Mouse (Mus musculus): ENCODE results near the gene Prg3. TPM values are rescaled to one million over a fixed set of nuclear protein-coding genes. Genes with fewer than 3 reads are reported as not detected.

Gene Prg3
- 0.48 and 0.88 TPM in 2 replicates for polyA plus RNA-seq (2012; rRNA removed)

GRCm38 (mm10) chr2:84987930-84988329, at the start of gene Prg3:
Prg3 (plus strand) TSS chr2:84988215.
- no peak for TF ChIP-seq CTCF (IDR thresholded peaks at IDR 0.05; ENCODE audit: borderline replicate concordance, control insufficient read depth, extremely low read depth, insufficient read depth, low read length, poor library complexity)
- TF ChIP-seq POLR2A (IDR thresholded peaks at IDR 0.05; ENCODE audit: control insufficient read depth, extremely low read depth, insufficient read depth, low read length, poor library complexity), result no peak
- H3K27me3 ChIP-seq (ENCODE audit: control insufficient read depth, insufficient read depth, low read length), result no peaks in the 10 kb centered on the region
- no peak within 1 kb of the TSS for H3K4me3 ChIP-seq (ENCODE audit: control insufficient read depth, insufficient read depth, low read length)
- no peak for DNase-seq
- no peak within 1 kb of the TSS for H3K27ac ChIP-seq (ENCODE audit: control insufficient read depth, insufficient read depth, low read length)
- no peaks in the 10 kb centered on the region for H3K4me1 ChIP-seq (replicated peaks; ENCODE audit: control insufficient read depth, insufficient read depth, low read length)
- no peaks in the 10 kb centered on the region for H3K36me3 ChIP-seq (ENCODE audit: control insufficient read depth, insufficient read depth, low read length)
- WGBS, result 45% methylated on average over 1 of the region's 1 CpGs

GRCm38 (mm10) chr2:84938249-84938946, 49.6 kb upstream of the Prg3 start:
- TF ChIP-seq POLR2A (IDR thresholded peaks at IDR 0.05; ENCODE audit: control insufficient read depth, extremely low read depth, insufficient read depth, low read length, poor library complexity) (no peak), CTCF (IDR thresholded peaks at IDR 0.05; ENCODE audit: borderline replicate concordance, control insufficient read depth, extremely low read depth, insufficient read depth, low read length, poor library complexity) (no peak)
- 20% methylated on average over 5 of the region's 5 CpGs for WGBS
- peak; percentile 9 for DNase-seq
- Histone ChIP-seq H3K36me3 (ENCODE audit: control insufficient read depth, insufficient read depth, low read length) (no peaks in the 10 kb centered on the region), H3K27ac (ENCODE audit: control insufficient read depth, insufficient read depth, low read length) (no peak overlapping the region), H3K4me1 (replicated peaks; ENCODE audit: control insufficient read depth, insufficient read depth, low read length) (peaks cover 16% of the 10 kb centered on the region), H3K27me3 (ENCODE audit: control insufficient read depth, insufficient read depth, low read length) (no peaks in the 10 kb centered on the region), H3K4me3 (ENCODE audit: control insufficient read depth, insufficient read depth, low read length) (no peak overlapping the region)

- H3K4me3 ChIP-seq (ENCODE audit: control insufficient read depth, insufficient read depth, low read length), result no peak overlapping the region
- H3K27ac ChIP-seq (ENCODE audit: control insufficient read depth, insufficient read depth, low read length), result no peak overlapping the region
- H3K27me3 ChIP-seq (ENCODE audit: control insufficient read depth, insufficient read depth, low read length), result no peaks in the 10 kb centered on the region
- TF ChIP-seq CTCF (IDR thresholded peaks at IDR 0.05; ENCODE audit: borderline replicate concordance, control insufficient read depth, extremely low read depth, insufficient read depth, low read length, poor library complexity) (no peak), POLR2A (IDR thresholded peaks at IDR 0.05; ENCODE audit: control insufficient read depth, extremely low read depth, insufficient read depth, low read length, poor library complexity) (no peak)
- no peak for DNase-seq
- H3K36me3 ChIP-seq (ENCODE audit: control insufficient read depth, insufficient read depth, low read length), result no peaks in the 10 kb centered on the region; the same call in 1 of the 2 replicates
- H3K4me1 ChIP-seq (replicated peaks; ENCODE audit: control insufficient read depth, insufficient read depth, low read length), result peaks cover 16% of the 10 kb centered on the region
- 92% methylated on average over 3 of the region's 3 CpGs for WGBS
Measured at GRCm38 (mm10) chr2:84939306-84939705, 48.7 kb upstream of the Prg3 start.

GRCm38 (mm10) chr2:84939711-84940110, 48.3 kb upstream of the Prg3 start:
- no peaks in the 10 kb centered on the region for H3K27me3 ChIP-seq (ENCODE audit: control insufficient read depth, insufficient read depth, low read length)
- no peak overlapping the region for H3K27ac ChIP-seq (ENCODE audit: control insufficient read depth, insufficient read depth, low read length)
- no peak for TF ChIP-seq CTCF (IDR thresholded peaks at IDR 0.05; ENCODE audit: borderline replicate concordance, control insufficient read depth, extremely low read depth, insufficient read depth, low read length, poor library complexity)
- H3K4me1 ChIP-seq (replicated peaks; ENCODE audit: control insufficient read depth, insufficient read depth, low read length), result peaks cover 16% of the 10 kb centered on the region
- WGBS, result 99% methylated on average over 6 of the region's 6 CpGs
- DNase-seq, result no peak
- H3K4me3 ChIP-seq (ENCODE audit: control insufficient read depth, insufficient read depth, low read length), result no peak overlapping the region
- H3K36me3 ChIP-seq (ENCODE audit: control insufficient read depth, insufficient read depth, low read length), result no peaks in the 10 kb centered on the region; the same call in 1 of the 2 replicates

- Histone ChIP-seq H3K27ac (ENCODE audit: control insufficient read depth, insufficient read depth, low read length) (no peak overlapping the region), H3K4me3 (ENCODE audit: control insufficient read depth, insufficient read depth, low read length) (no peak overlapping the region), H3K4me1 (replicated peaks; ENCODE audit: control insufficient read depth, insufficient read depth, low read length) (peaks cover 16% of the 10 kb centered on the region), H3K27me3 (ENCODE audit: control insufficient read depth, insufficient read depth, low read length) (no peaks in the 10 kb centered on the region), H3K36me3 (ENCODE audit: control insufficient read depth, insufficient read depth, low read length) (peaks cover 7% of the 10 kb centered on the region; the same call in 1 of the 2 replicates)
- DNase-seq, result no peak
- TF ChIP-seq CTCF (IDR thresholded peaks at IDR 0.05; ENCODE audit: borderline replicate concordance, control insufficient read depth, extremely low read depth, insufficient read depth, low read length, poor library complexity) (no peak), POLR2A (IDR thresholded peaks at IDR 0.05; ENCODE audit: control insufficient read depth, extremely low read depth, insufficient read depth, low read length, poor library complexity) (no peak)
- WGBS, result 90% methylated on average over 2 of the region's 2 CpGs
Measured at GRCm38 (mm10) chr2:84941332-84941731, 46.7 kb upstream of the Prg3 start.

GRCm38 (mm10) chr2:84941795-84942194, 46.2 kb upstream of the Prg3 start:
- Histone ChIP-seq H3K4me1 (replicated peaks; ENCODE audit: control insufficient read depth, insufficient read depth, low read length) (peaks cover 16% of the 10 kb centered on the region), H3K4me3 (ENCODE audit: control insufficient read depth, insufficient read depth, low read length) (no peak overlapping the region), H3K27me3 (ENCODE audit: control insufficient read depth, insufficient read depth, low read length) (no peaks in the 10 kb centered on the region), H3K27ac (ENCODE audit: control insufficient read depth, insufficient read depth, low read length) (no peak overlapping the region), H3K36me3 (ENCODE audit: control insufficient read depth, insufficient read depth, low read length) (peaks cover 7% of the 10 kb centered on the region; the same call in 1 of the 2 replicates)
- DNase-seq, result no peak
- TF ChIP-seq CTCF (IDR thresholded peaks at IDR 0.05; ENCODE audit: borderline replicate concordance, control insufficient read depth, extremely low read depth, insufficient read depth, low read length, poor library complexity), result no peak
- WGBS, result 96% methylated on average over 4 of the region's 4 CpGs

Measured in thymus, adult 2 months (tissue).